Mouse (Mus musculus) hindbrain, embryonic 14.5 days (tissue): ENCODE data around the gene Acsm2. TPM values are rescaled to one million over a fixed set of nuclear protein-coding genes. Genes with fewer than 3 reads are reported as not detected.

Experiments used
- ATAC-seq: fragments of 200-750 bp; cut with Nextera tagmentation; 2 replicates; pipeline ENCODE4 v1.8.0; 2017; ENCODE audit warnings: moderate number of reproducible peaks, mild to moderate bottlenecking, moderate TSS enrichment, moderate library complexity; ENCODE audit not compliant: low FRiP score
- DNase-seq: peaks from one replicate; pipeline ENCODE4 v3.0.0-alpha.2; 2015; ENCODE audit warnings: low spot score
- H3K27ac ChIP-seq: fragments of 300-500 bp; sonication (generic); 2 replicates; pipeline ENCODE4 v1.5.1; 2014; ENCODE audit warnings: mild to moderate bottlenecking, moderate library complexity
- H3K27me3 ChIP-seq: fragments of 300-500 bp; sonication (generic); 2 replicates; pipeline ENCODE4 v1.6.1; 2014; ENCODE audit warnings: mild to moderate bottlenecking, low read length, mixed read lengths; ENCODE audit not compliant: control insufficient read depth, insufficient read depth
- H3K36me3 ChIP-seq: fragments of 300-500 bp; sonication (generic); replicated peaks from 2 replicates; pipeline ENCODE4 v1.6.1; 2014; ENCODE audit not compliant: control insufficient read depth, insufficient read depth
- H3K4me1 ChIP-seq: fragments of 300-500 bp; sonication (generic); replicated peaks from 2 replicates; pipeline ENCODE4 v1.6.1; 2014; ENCODE audit warnings: antibody characterized with exemption, low read length, mixed read lengths; ENCODE audit not compliant: control insufficient read depth, insufficient read depth
- H3K4me2 ChIP-seq: fragments of 300-500 bp; sonication (generic); replicated peaks from 2 replicates; pipeline ENCODE4 v1.6.1; 2014; ENCODE audit warnings: mild to moderate bottlenecking, moderate library complexity
- H3K4me3 ChIP-seq: fragments of 300-500 bp; sonication (generic); replicated peaks from 2 replicates; pipeline ENCODE4 v1.5.1; 2014; ENCODE audit warnings: mild to moderate bottlenecking, low read length
- H3K9ac ChIP-seq: fragments of 300-500 bp; sonication (generic); 2 replicates; pipeline ENCODE4 v1.6.1; 2014
- H3K9me3 ChIP-seq: fragments of 300-500 bp; sonication (generic); 2 replicates; pipeline ENCODE4 v1.6.1; 2016; ENCODE audit warnings: low read length; ENCODE audit not compliant: control insufficient read depth
- WGBS: fragments of 180-500 bp; shearing (Covaris S2); extraction: QIAGEN DNeasy Blood & Tissue Kit; methylation state at CpG from one replicate; pipeline ENCODE4 v1.1.7; 2014; 5-methylcytosine and 5-hydroxymethylcytosine counted together
- polyA plus RNA-seq: library from polyadenylated mRNA; unstranded; fragments of >200 nt; fragmentation: Nextera tagmentation; extraction: Ambion mirVana; gene quantifications from 2 replicates; pipeline ENCODE4 v1.2.1, GENCODE M21; 2014

Acsm2 gene
- polyA plus RNA-seq, 1 experiment from 2014 or later, result not detected

- 34% methylated on average over 2 of the region's 2 CpGs for WGBS
- Histone ChIP-seq H3K4me2 (no peak overlapping the region), H3K27me3 (no peaks in the 10 kb centered on the region), H3K4me3 (no peak overlapping the region), H3K27ac (no peak overlapping the region), H3K4me1 (no peaks in the 10 kb centered on the region), H3K9ac (no peak overlapping the region), H3K9me3 (no peaks in the 10 kb centered on the region), H3K36me3 (no peaks in the 10 kb centered on the region)
- no peak for DNase-seq
- no peak for ATAC-seq
Measured at GRCm38 (mm10) chr7:119525881-119526281, 28.3 kb upstream of the Acsm2 start.

GRCm38 (mm10) chr7:119526486-119526885 lies 27.7 kb upstream of the Acsm2 start:
- Histone ChIP-seq H3K4me3 (no peak overlapping the region), H3K27ac (no peak overlapping the region), H3K36me3 (no peaks in the 10 kb centered on the region), H3K9me3 (no peaks in the 10 kb centered on the region), H3K9ac (no peak overlapping the region), H3K4me2 (no peak overlapping the region), H3K4me1 (no peaks in the 10 kb centered on the region), H3K27me3 (no peaks in the 10 kb centered on the region)
- 76% methylated on average over 13 of the region's 13 CpGs for WGBS
- no peak for ATAC-seq
- no peak for DNase-seq

GRCm38 (mm10) chr7:119527135-119527534 lies 27.0 kb upstream of the Acsm2 start:
- no peak for ATAC-seq

GRCm38 (mm10) chr7:119527548-119527947 lies 26.6 kb upstream of the Acsm2 start:
- Histone ChIP-seq H3K9me3 (no peaks in the 10 kb centered on the region), H3K27me3 (no peaks in the 10 kb centered on the region), H3K27ac (no peak overlapping the region), H3K4me3 (no peak overlapping the region), H3K4me2 (no peak overlapping the region), H3K4me1 (no peaks in the 10 kb centered on the region), H3K9ac (no peak overlapping the region), H3K36me3 (no peaks in the 10 kb centered on the region)
- WGBS, result 70% methylated on average over 2 of the region's 2 CpGs
- no peak for DNase-seq
- no peak for ATAC-seq

More at GRCm38 (mm10) chr7:119527135-119527534, 27.0 kb upstream of the Acsm2 start:
- DNase-seq, result no peak
- no peaks in the 10 kb centered on the region for H3K4me1 ChIP-seq
- no peak overlapping the region for H3K4me3 ChIP-seq
- no peak overlapping the region for H3K27ac ChIP-seq
- H3K36me3 ChIP-seq, result no peaks in the 10 kb centered on the region
- H3K9me3 ChIP-seq, result no peaks in the 10 kb centered on the region
- no peak overlapping the region for H3K4me2 ChIP-seq
- no peak overlapping the region for H3K9ac ChIP-seq
- no peaks in the 10 kb centered on the region for H3K27me3 ChIP-seq
- 97% methylated on average over 1 of the region's 1 CpGs for WGBS

- H3K9ac ChIP-seq, result no peak overlapping the region
- H3K4me2 ChIP-seq, result no peak overlapping the region
- no peaks in the 10 kb centered on the region for H3K9me3 ChIP-seq
- no peak for DNase-seq
- no peaks in the 10 kb centered on the region for H3K4me1 ChIP-seq
- ATAC-seq, result no peak
- no peak overlapping the region for H3K4me3 ChIP-seq
- H3K36me3 ChIP-seq, result no peaks in the 10 kb centered on the region
- no peak overlapping the region for H3K27ac ChIP-seq
- H3K27me3 ChIP-seq, result no peaks in the 10 kb centered on the region
- WGBS, result 87% methylated on average over 7 of the region's 7 CpGs
Measured at GRCm38 (mm10) chr7:119528617-119529016, 25.5 kb upstream of the Acsm2 start.

- H3K27ac ChIP-seq, result no peak overlapping the region
- H3K36me3 ChIP-seq, result no peaks in the 10 kb centered on the region
- DNase-seq (no peak), ATAC-seq (no peak)
- no peaks in the 10 kb centered on the region for H3K27me3 ChIP-seq
- no peak overlapping the region for H3K4me2 ChIP-seq
- H3K4me1 ChIP-seq, result no peaks in the 10 kb centered on the region
- no peaks in the 10 kb centered on the region for H3K9me3 ChIP-seq
- no peak overlapping the region for H3K4me3 ChIP-seq
- WGBS, result 71% methylated on average over 1 of the region's 1 CpGs
- no peak overlapping the region for H3K9ac ChIP-seq
Measured at GRCm38 (mm10) chr7:119532924-119533323, 21.2 kb upstream of the Acsm2 start.

GRCm38 (mm10) chr7:119534389-119534788 lies 19.8 kb upstream of the Acsm2 start:
- Histone ChIP-seq H3K4me1 (no peaks in the 10 kb centered on the region), H3K27ac (no peak overlapping the region), H3K27me3 (no peaks in the 10 kb centered on the region), H3K9ac (no peak overlapping the region), H3K9me3 (no peaks in the 10 kb centered on the region), H3K36me3 (no peaks in the 10 kb centered on the region), H3K4me2 (no peak overlapping the region), H3K4me3 (no peak overlapping the region)
- DNase-seq (no peak), ATAC-seq (no peak)
- WGBS, result 86% methylated on average over 2 of the region's 2 CpGs

GRCm38 (mm10) chr7:119542445-119542844 lies 11.7 kb upstream of the Acsm2 start:
- Histone ChIP-seq H3K4me2 (no peak overlapping the region), H3K9ac (no peak overlapping the region), H3K4me3 (no peak overlapping the region), H3K9me3 (no peaks in the 10 kb centered on the region), H3K27ac (no peak overlapping the region), H3K27me3 (no peaks in the 10 kb centered on the region), H3K4me1 (no peaks in the 10 kb centered on the region), H3K36me3 (no peaks in the 10 kb centered on the region)
- WGBS, result 80% methylated on average over 2 of the region's 2 CpGs
- ATAC-seq, result no peak
- no peak for DNase-seq

GRCm38 (mm10) chr7:119545572-119545971 lies 8.6 kb upstream of the Acsm2 start:
- no peak overlapping the region for H3K27ac ChIP-seq
- no peak overlapping the region for H3K4me3 ChIP-seq
- no peaks in the 10 kb centered on the region for H3K27me3 ChIP-seq
- no peaks in the 10 kb centered on the region for H3K4me1 ChIP-seq
- H3K4me2 ChIP-seq, result no peak overlapping the region
- no peak overlapping the region for H3K9ac ChIP-seq
- no peaks in the 10 kb centered on the region for H3K9me3 ChIP-seq
- ATAC-seq (no peak), DNase-seq (no peak)
- H3K36me3 ChIP-seq, result no peaks in the 10 kb centered on the region

GRCm38 (mm10) chr7:119550471-119551222 lies 3.5 kb upstream of the Acsm2 start:
- Histone ChIP-seq H3K9me3 (no peaks in the 10 kb centered on the region), H3K9ac (no peak overlapping the region), H3K4me3 (no peak overlapping the region), H3K36me3 (no peaks in the 10 kb centered on the region), H3K27ac (no peak overlapping the region), H3K27me3 (no peaks in the 10 kb centered on the region), H3K4me2 (no peak overlapping the region), H3K4me1 (no peaks in the 10 kb centered on the region)
- no peak for DNase-seq
- ATAC-seq, result no peak
- WGBS, result 91% methylated on average over 3 of the region's 3 CpGs
